Mouse (Mus musculus) left cerebral cortex, postnatal 36 days (tissue): ENCODE results near the gene Pex12. TPM values are rescaled to one million over a fixed set of nuclear protein-coding genes. Genes with fewer than 3 reads are reported as not detected.
"Not testable (repeated sequence)": the region's sequence is repeated elsewhere in the genome, so short reads cannot be mapped to it uniquely, and the experiment has no call there.

Source experiments
- DNase-seq, 2 experiments: peaks; one replicate each; pipeline ENCODE4 v3.0.0; 2021 to 2022; ENCODE audit warnings: low spot score in 2 of 2, mixed read lengths in 1 of 2
- intact Hi-C: fragments of 180-260 bp; cut with DNase I; formaldehyde crosslinking; loops from one replicate; pipeline ENCODE4 v1.15.1; 2025
- total RNA-seq, 2 experiments: library from RNA; stranded (reverse); gene quantifications; 2 replicates each; pipeline ENCODE4 v1.2.3; 2021

Pex12 gene
- 10 to 100 TPM in 1 of 2 experiments, 1 to 10 TPM in 1; 8.1 to 11.3 TPM for total RNA-seq

- intact Hi-C loops, result no loop called here
- DNase-seq, result peak; percentile 93 to 95
These were observed at the start of gene Pex12 for GRCm38 (mm10) chr11:83302526-83303251. Gene Pex12, minus strand, starts transcription at chr11:83302586.

GRCm38 (mm10) chr11:83341716-83342245 is 39.4 kb upstream of the Pex12 start:
- intact Hi-C loops, result no loop called here
- no peak for DNase-seq

GRCm38 (mm10) chr11:83339705-83340104 is 37.3 kb upstream of the Pex12 start:
- no peak for DNase-seq
- intact Hi-C loops, result no loop called here

GRCm38 (mm10) chr11:83335826-83336225 is 33.4 kb upstream of the Pex12 start:
- intact Hi-C loops, result no loop called here
- peak; percentile 37 to 45 for DNase-seq

GRCm38 (mm10) chr11:83327427-83327826 is 25.0 kb upstream of the Pex12 start:
- peak; percentile 30 to 41 for DNase-seq
- intact Hi-C loops, result loop anchor here (2.0 kb wide), 1 partner anchor 97 kb away; no protein-coding TSS in a partner anchor

GRCm38 (mm10) chr11:83326692-83327091 is 24.3 kb upstream of the Pex12 start:
- intact Hi-C loops, result loop anchor here (2.0 kb wide), 1 partner anchor 98 kb away; no protein-coding TSS in a partner anchor
- not testable (repeated sequence) for DNase-seq

- intact Hi-C loops, result no loop called here
- no peak for DNase-seq
These were observed 16.7 kb upstream of the Pex12 start for GRCm38 (mm10) chr11:83319048-83319447.

GRCm38 (mm10) chr11:83312471-83312870 is 10.1 kb upstream of the Pex12 start:
- intact Hi-C loops, result no loop called here
- peak; percentile 52 to 57 for DNase-seq

- no peak for DNase-seq
- intact Hi-C loops, result no loop called here
These were observed 4.4 kb upstream of the Pex12 start for GRCm38 (mm10) chr11:83306700-83307253.

- intact Hi-C loops, result no loop called here
- DNase-seq, result no peak
These were observed 2.1 kb upstream of the Pex12 start for GRCm38 (mm10) chr11:83304485-83304884.

GRCm38 (mm10) chr11:83303751-83304150 is 1.4 kb upstream of the Pex12 start:
- peak in 1 of 2 experiments; percentile 23 for DNase-seq
- intact Hi-C loops, result no loop called here

- intact Hi-C loops, result no loop called here
- DNase-seq, result no peak
These were observed 262 bp downstream of the Pex12 start for GRCm38 (mm10) chr11:83302124-83302523.

GRCm38 (mm10) chr11:83301431-83301831 is 955 bp downstream of the Pex12 start:
- DNase-seq, result no peak
- intact Hi-C loops, result no loop called here

- intact Hi-C loops, result loop anchor here (10.0 kb wide), 1 partner anchor 385 kb away; the partner anchor contains the start of gene Unc45b
- no peak for DNase-seq
These were observed 2.7 kb downstream of the Pex12 start for GRCm38 (mm10) chr11:83299724-83300123.

GRCm38 (mm10) chr11:83298225-83299195 is 3.9 kb downstream of the Pex12 start, which contains the start of gene Ap2b1:
Gene Ap2b1, plus strand, starts transcription at chr11:83299024.
- DNase-seq, result peak; percentile 94 to 95
- intact Hi-C loops, result loop anchor here (10.0 kb wide), 1 partner anchor 384 kb away; the partner anchor contains the start of gene Unc45b

- intact Hi-C loops, result loop anchor here (10.0 kb wide), 1 partner anchor 383 kb away; the partner anchor contains the start of gene Unc45b
- no peak for DNase-seq
These were observed 4.6 kb downstream of the Pex12 start for GRCm38 (mm10) chr11:83297816-83298215.

GRCm38 (mm10) chr11:83294133-83294532 is 8.3 kb downstream of the Pex12 start:
- intact Hi-C loops, result loop anchor here (10.0 kb wide), 1 partner anchor 379 kb away; the partner anchor contains the start of gene Unc45b

GRCm38 (mm10) chr11:83293182-83293581 is 9.2 kb downstream of the Pex12 start:
- DNase-seq, result no peak
- intact Hi-C loops, result loop anchor here (10.0 kb wide), 1 partner anchor 378 kb away; the partner anchor contains the start of gene Unc45b

More at GRCm38 (mm10) chr11:83294133-83294532, 8.3 kb downstream of the Pex12 start:
- no peak for DNase-seq

- intact Hi-C loops, result loop anchor here (10.0 kb wide), 1 partner anchor 377 kb away; the partner anchor contains the start of gene Unc45b
- no peak for DNase-seq
These were observed 10.2 kb downstream of the Pex12 start for GRCm38 (mm10) chr11:83292251-83292587.
